Mouse (Mus musculus) forebrain, embryonic 14.5 days (tissue): ENCODE results near the gene Shisa9. TPM values are rescaled to one million over a fixed set of nuclear protein-coding genes. Genes with fewer than 3 reads are reported as not detected.

Experiments
- ATAC-seq: fragments of 200-750 bp; cut with Nextera tagmentation; 2 replicates; pipeline ENCODE4 v1.8.0; 2017; ENCODE audit warnings: mild to moderate bottlenecking, moderate library complexity
- DNase-seq: peaks from one replicate; pipeline ENCODE4 v3.0.0-alpha.2; 2015; ENCODE audit warnings: low spot score
- H3K27ac ChIP-seq: fragments of 300-500 bp; sonication (generic); 2 replicates; pipeline ENCODE4 v1.5.1; 2014; ENCODE audit warnings: low read depth, mild to moderate bottlenecking, control low read depth, low read length, moderate library complexity
- H3K27me3 ChIP-seq: fragments of 300-500 bp; sonication (generic); replicated peaks from 2 replicates; pipeline ENCODE4 v1.6.1; 2014; ENCODE audit warnings: low read length, control low read depth, mixed read lengths; ENCODE audit not compliant: control insufficient read depth, insufficient read depth
- H3K36me3 ChIP-seq: fragments of 300-500 bp; sonication (generic); 2 replicates; pipeline ENCODE4 v1.6.1; 2014; ENCODE audit warnings: low read length, control low read depth; ENCODE audit not compliant: control insufficient read depth, insufficient read depth
- H3K4me1 ChIP-seq: fragments of 300-500 bp; sonication (generic); 2 replicates; pipeline ENCODE4 v1.6.1; 2014; ENCODE audit warnings: antibody characterized with exemption, low read length, control low read depth; ENCODE audit not compliant: control insufficient read depth, insufficient read depth
- H3K4me2 ChIP-seq: fragments of 300-500 bp; sonication (generic); 2 replicates; pipeline ENCODE4 v1.6.1; 2014; ENCODE audit warnings: mild to moderate bottlenecking, control low read depth, low read length
- H3K4me3 ChIP-seq: fragments of 300-500 bp; sonication (generic); 2 replicates; pipeline ENCODE4 v1.5.1; 2014; ENCODE audit warnings: low read depth, low read length, control low read depth
- H3K9ac ChIP-seq: fragments of 300-500 bp; sonication (generic); 2 replicates; pipeline ENCODE4 v1.6.1; 2014; ENCODE audit warnings: mild to moderate bottlenecking, low read length, control low read depth, moderate library complexity
- H3K9me3 ChIP-seq: fragments of 300-500 bp; sonication (generic); replicated peaks from 2 replicates; pipeline ENCODE4 v1.6.1; 2016; ENCODE audit warnings: low read length, control low read depth, mixed read lengths; ENCODE audit not compliant: control insufficient read depth
- WGBS: fragments of 180-500 bp; shearing (Covaris S2); extraction: QIAGEN DNeasy Blood & Tissue Kit; methylation state at CpG from one replicate; pipeline ENCODE4 v1.1.7; 2014; 5-methylcytosine and 5-hydroxymethylcytosine counted together
- polyA plus RNA-seq: library from polyadenylated mRNA; unstranded; fragments of >200 nt; fragmentation: Nextera tagmentation; extraction: Ambion mirVana; gene quantifications from 2 replicates; pipeline ENCODE4 v1.2.1, GENCODE M21; 2014

Shisa9 gene
- polyA plus RNA-seq, 1 experiment from 2014 or later = 6.0 TPM

- ATAC-seq (peak; percentile 35), DNase-seq (peak; percentile 42)
- under 1% methylated on average over 25 of the region's 25 CpGs for WGBS
- no peaks in the 10 kb centered on the region for H3K36me3 ChIP-seq
- H3K4me2 ChIP-seq = peak overlapping the region; percentile 95
- 0 out of 2 replicates have a peak overlapping the region, but pooled peaks have one; percentile 3 for H3K27ac ChIP-seq
- peak overlapping the region; percentile 59 for H3K4me3 ChIP-seq
- no peaks in the 10 kb centered on the region for H3K9me3 ChIP-seq
- peaks cover 4% of the 10 kb centered on the region; the same call in 1 of the 2 replicates for H3K4me1 ChIP-seq
- peaks cover 34% of the 10 kb centered on the region for H3K27me3 ChIP-seq
- peak overlapping the region; percentile 65 for H3K9ac ChIP-seq
These were observed 752 bp upstream of the Shisa9 start for GRCm38 (mm10) chr16:11983106-11983615.

GRCm38 (mm10) chr16:11984271-11984791 lies 418 bp downstream of the Shisa9 start:
- H3K4me1 ChIP-seq = peaks cover 4% of the 10 kb centered on the region; the same call in 1 of the 2 replicates
- ATAC-seq (peak; percentile 78), DNase-seq (peak; percentile 54)
- peak overlapping the region; percentile 59 for H3K4me3 ChIP-seq
- H3K36me3 ChIP-seq = no peaks in the 10 kb centered on the region
- H3K27me3 ChIP-seq = peaks cover 34% of the 10 kb centered on the region
- WGBS = 2% methylated on average over 44 of the region's 76 CpGs
- H3K4me2 ChIP-seq = peak overlapping the region; percentile 95
- H3K9ac ChIP-seq = peak overlapping the region; percentile 65
- H3K9me3 ChIP-seq = no peaks in the 10 kb centered on the region
- no peak overlapping the region for H3K27ac ChIP-seq

- H3K27me3 ChIP-seq = peaks cover 30% of the 10 kb centered on the region
- WGBS = 44% methylated on average over 4 of the region's 4 CpGs
These were observed 3.1 kb downstream of the Shisa9 start for GRCm38 (mm10) chr16:11987056-11987455.

DNA sequence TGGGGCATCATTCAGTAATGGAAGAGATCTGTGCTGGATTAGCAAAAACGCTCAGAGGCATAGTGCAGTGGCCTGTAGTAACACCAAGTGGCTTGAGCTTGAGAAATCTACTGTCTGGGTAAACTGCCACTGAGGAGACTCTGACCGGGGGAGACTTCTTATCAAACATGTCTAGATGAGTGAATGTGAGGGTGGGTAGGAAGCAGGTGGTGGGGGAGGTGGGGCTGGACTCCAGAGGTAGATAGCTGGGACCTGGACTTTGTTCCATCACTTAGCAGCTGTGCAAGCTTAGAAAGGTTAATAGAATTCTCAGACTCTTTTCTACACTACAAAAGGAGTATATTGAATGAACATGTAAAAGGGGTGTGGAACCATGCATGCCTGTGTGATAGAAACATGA lies 21.3 kb downstream of the Shisa9 start:
- Histone ChIP-seq H3K4me1 (no peaks in the 10 kb centered on the region), H3K9me3 (no peaks in the 10 kb centered on the region), H3K27me3 (no peaks in the 10 kb centered on the region), H3K4me2 (no peak overlapping the region), H3K9ac (no peak overlapping the region), H3K27ac (no peak overlapping the region), H3K4me3 (no peak overlapping the region), H3K36me3 (no peaks in the 10 kb centered on the region)
- DNase-seq (no peak), ATAC-seq (no peak)
- WGBS = 79% methylated on average over 2 of the region's 2 CpGs

More at GRCm38 (mm10) chr16:11987056-11987455, 3.1 kb downstream of the Shisa9 start:
- Histone ChIP-seq H3K27ac (no peak overlapping the region), H3K9ac (no peak overlapping the region), H3K4me2 (peak overlapping the region; percentile 95), H3K4me1 (peaks cover 4% of the 10 kb centered on the region; the same call in 1 of the 2 replicates), H3K4me3 (peak overlapping the region; percentile 59; the same call in 1 of the 2 replicates), H3K9me3 (no peaks in the 10 kb centered on the region), H3K36me3 (no peaks in the 10 kb centered on the region)
- ATAC-seq (no peak), DNase-seq (peak; percentile 16)

DNA sequence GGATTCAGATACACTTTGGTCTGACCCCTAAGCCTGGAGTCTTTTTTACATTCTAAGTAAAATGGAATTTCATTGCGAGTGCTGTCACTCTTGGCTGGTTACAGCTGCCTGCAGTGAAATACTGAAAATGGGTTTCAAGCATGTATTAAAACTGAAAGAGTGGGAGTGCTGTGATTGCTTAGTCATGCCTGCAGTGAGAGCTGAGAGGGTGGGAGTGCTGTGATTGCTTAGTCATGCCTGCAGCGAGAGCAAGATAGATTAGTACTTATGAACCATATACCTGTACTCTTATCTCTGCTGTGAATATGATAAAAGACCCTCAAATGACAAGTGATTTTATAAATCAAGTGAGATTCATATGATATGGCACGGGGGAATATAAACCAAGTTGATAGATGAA lies 26.2 kb downstream of the Shisa9 start:
- WGBS = 79% methylated on average over 3 of the region's 3 CpGs

GRCm38 (mm10) chr16:12012747-12013146 lies 28.8 kb downstream of the Shisa9 start:
- DNase-seq = no peak
- Histone ChIP-seq H3K27me3 (no peaks in the 10 kb centered on the region), H3K9ac (no peak overlapping the region), H3K27ac (no peak overlapping the region), H3K9me3 (no peaks in the 10 kb centered on the region), H3K4me3 (no peak overlapping the region), H3K36me3 (no peaks in the 10 kb centered on the region), H3K4me2 (no peak overlapping the region), H3K4me1 (peaks cover 4% of the 10 kb centered on the region; the same call in 1 of the 2 replicates)
- no peak for ATAC-seq
- WGBS = 88% methylated on average over 2 of the region's 2 CpGs

More for the DNA sequence above, 26.2 kb downstream of the Shisa9 start:
- no peaks in the 10 kb centered on the region for H3K27me3 ChIP-seq
- H3K4me3 ChIP-seq = no peak overlapping the region
- no peaks in the 10 kb centered on the region for H3K36me3 ChIP-seq
- no peak; the same call in 1 of the 2 replicates for ATAC-seq
- H3K9me3 ChIP-seq = no peaks in the 10 kb centered on the region
- H3K4me1 ChIP-seq = peaks cover 4% of the 10 kb centered on the region; the same call in 1 of the 2 replicates
- no peak overlapping the region for H3K4me2 ChIP-seq
- DNase-seq = peak; percentile 10
- no peak overlapping the region for H3K27ac ChIP-seq
- H3K9ac ChIP-seq = no peak overlapping the region

GRCm38 (mm10) chr16:12014523-12014922 lies 30.6 kb downstream of the Shisa9 start:
- Histone ChIP-seq H3K4me2 (no peak overlapping the region), H3K36me3 (no peaks in the 10 kb centered on the region), H3K4me3 (no peak overlapping the region), H3K9ac (no peak overlapping the region), H3K9me3 (no peaks in the 10 kb centered on the region), H3K27ac (no peak overlapping the region), H3K4me1 (peaks cover 4% of the 10 kb centered on the region; the same call in 1 of the 2 replicates), H3K27me3 (no peaks in the 10 kb centered on the region)
- WGBS = 46% methylated on average over 4 of the region's 4 CpGs
- DNase-seq (peak; percentile 14), ATAC-seq (no peak)

DNA sequence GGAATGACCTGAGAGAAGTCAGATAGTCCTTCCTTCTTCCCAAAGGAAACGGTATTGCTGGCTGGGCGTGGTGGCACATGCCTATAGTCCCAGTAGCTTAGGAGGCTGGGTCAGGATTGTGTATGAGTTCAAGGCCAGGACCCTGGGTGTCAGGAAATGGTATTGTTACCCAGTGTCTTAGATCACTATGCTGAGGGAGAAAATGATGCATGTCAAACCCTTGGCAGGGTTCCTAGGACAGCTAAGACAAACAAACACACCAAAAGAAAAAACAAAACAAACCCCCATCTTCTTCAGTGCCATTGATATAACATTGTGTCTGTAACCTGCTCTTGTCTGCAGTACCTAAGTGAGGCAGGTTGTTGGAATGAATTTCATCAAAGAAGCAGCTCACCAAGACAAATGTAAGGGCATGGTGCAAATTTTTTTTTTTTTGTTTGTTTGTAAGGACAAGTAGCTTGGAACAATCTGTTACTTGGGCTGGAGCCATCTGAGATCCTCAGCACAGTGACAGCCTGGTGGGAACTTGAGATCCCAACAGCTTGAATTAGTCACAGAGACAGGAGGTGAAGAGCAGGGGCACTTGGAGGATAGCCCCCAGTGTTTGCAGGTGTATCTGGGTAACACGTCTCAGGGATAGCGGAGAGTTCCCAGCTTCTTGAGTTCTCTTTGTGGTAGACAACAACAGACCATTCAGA lies 34.2 kb downstream of the Shisa9 start:
- H3K9ac ChIP-seq = no peak overlapping the region
- H3K4me2 ChIP-seq = no peak overlapping the region
- H3K9me3 ChIP-seq = no peaks in the 10 kb centered on the region
- H3K36me3 ChIP-seq = no peaks in the 10 kb centered on the region
- ATAC-seq (no peak), DNase-seq (no peak)
- H3K4me1 ChIP-seq = peaks cover 4% of the 10 kb centered on the region; the same call in 1 of the 2 replicates
- 79% methylated on average over 4 of the region's 4 CpGs for WGBS
- no peaks in the 10 kb centered on the region for H3K27me3 ChIP-seq
- no peak overlapping the region for H3K27ac ChIP-seq
- no peak overlapping the region for H3K4me3 ChIP-seq
